Mouse (Mus musculus) MEL (cell line): ENCODE data around the gene Ahcyl2.

Source experiments
- CTCF ChIP-seq, 3 experiments: IDR thresholded peaks in 2 of 3; conservative IDR thresholded peaks in 1 of 3; 2 replicates each; pipeline ENCODE4 v1.5.1; 2011 to 2012; ENCODE audit warnings: low read length in 3 of 3, low read depth in 2 of 3, mild to moderate bottlenecking in 2 of 3, improper control_type of control experiment in 1 of 3, inconsistent platforms in 1 of 3, mixed read lengths in 1 of 3, moderate library complexity in 1 of 3; ENCODE audit not compliant: control insufficient read depth in 1 of 3, insufficient read depth in 1 of 3, poor library complexity in 1 of 3, severe bottlenecking in 1 of 3
- ELF1 ChIP-seq: IDR thresholded peaks from 2 replicates; pipeline ENCODE4 v1.6.1; 2014; ENCODE audit warnings: low read depth, mild to moderate bottlenecking, inconsistent platforms, low read length, improper control_type of control experiment, moderate library complexity
- GATA1 ChIP-seq: IDR thresholded peaks from 2 replicates; pipeline ENCODE4 v1.6.1; 2011; ENCODE audit warnings: low read depth, low read length, improper control_type of control experiment
- MAX ChIP-seq: IDR thresholded peaks from 2 replicates; pipeline ENCODE4 v1.6.1; 2011; ENCODE audit warnings: low read length, improper control_type of control experiment
- MEF2A ChIP-seq: IDR thresholded peaks from 2 replicates; pipeline ENCODE4 v1.6.1; 2014; ENCODE audit warnings: low read depth, mild to moderate bottlenecking, inconsistent platforms, low read length, improper control_type of control experiment; ENCODE audit not compliant: poor library complexity, insufficient replicate concordance, severe bottlenecking; ENCODE audit errors: extremely low read depth
- MYB ChIP-seq: IDR thresholded peaks from 2 replicates; pipeline ENCODE4 v1.6.1; 2011; ENCODE audit warnings: mild to moderate bottlenecking, low read depth, low read length, improper control_type of control experiment
- POLR2A ChIP-seq, 2 experiments: IDR thresholded peaks; 2 replicates each; pipeline ENCODE4 v1.6.1; 2011 to 2012; ENCODE audit warnings: low read length in 2 of 2, mild to moderate bottlenecking in 2 of 2, control low read depth in 1 of 2, improper control_type of control experiment in 1 of 2, low read depth in 1 of 2, moderate library complexity in 1 of 2; ENCODE audit not compliant: control insufficient read depth in 1 of 2, insufficient read depth in 1 of 2, poor library complexity in 1 of 2
- POLR2AphosphoS2 ChIP-seq: IDR thresholded peaks from 2 replicates; pipeline ENCODE4 v1.6.1; 2011; ENCODE audit warnings: low read length, improper control_type of control experiment
- POLR2AphosphoS5 ChIP-seq: IDR thresholded peaks from 2 replicates; pipeline ENCODE4 v1.6.1; 2012; ENCODE audit warnings: low read depth, borderline replicate concordance, mild to moderate bottlenecking, inconsistent platforms, low read length, moderate library complexity, mixed read lengths
- SMC3 ChIP-seq: IDR thresholded peaks from 2 replicates; pipeline ENCODE4 v1.6.1; 2011; ENCODE audit warnings: low read depth, low read length, improper control_type of control experiment
- TCF12 ChIP-seq: IDR thresholded peaks from 2 replicates; pipeline ENCODE4 v1.6.1; 2014; ENCODE audit warnings: low read depth, mild to moderate bottlenecking, inconsistent platforms, low read length, improper control_type of control experiment, moderate library complexity
- USF2 ChIP-seq, 2 experiments: IDR thresholded peaks; 2 replicates each; pipeline ENCODE4 v1.6.1; 2011 to 2012; ENCODE audit warnings: improper control_type of control experiment in 2 of 2, low read length in 2 of 2, borderline replicate concordance in 1 of 2, inconsistent platforms in 1 of 2, low read depth in 1 of 2, mild to moderate bottlenecking in 1 of 2; ENCODE audit not compliant: insufficient read depth in 1 of 2
- ZKSCAN1 ChIP-seq: IDR thresholded peaks from 2 replicates; pipeline ENCODE4 v1.6.1; 2012; ENCODE audit warnings: low read depth, mild to moderate bottlenecking, inconsistent platforms, low read length, improper control_type of control experiment, moderate library complexity

GRCm38 (mm10) chr6:29891151-29891550 is 123.3 kb downstream of the Ahcyl2 start:
- TF ChIP-seq TCF12 (no peak), GATA1 (no peak), CTCF (IDR thresholded peaks at IDR 0.05 in 2 of 3, conservative IDR thresholded peaks at IDR 0.05 in 1 of 3; ENCODE audit: control insufficient read depth in 1 of 3, insufficient read depth in 1 of 3, low read depth in 2 of 3, low read length in 3 of 3, poor library complexity in 1 of 3, severe bottlenecking in 1 of 3) (no peak), POLR2A (IDR thresholded peaks at IDR 0.05; ENCODE audit: control insufficient read depth in 1 of 2, insufficient read depth in 1 of 2, low read depth in 1 of 2, low read length in 2 of 2, poor library complexity in 1 of 2) (no peak), ELF1 (no peak), MEF2A (no peak), ZKSCAN1 (no peak), MAX (no peak), POLR2AphosphoS2 (no peak), MYB (no peak), SMC3 (no peak), USF2 (IDR thresholded peaks at IDR 0.05; ENCODE audit: borderline replicate concordance in 1 of 2, insufficient read depth in 1 of 2, low read depth in 1 of 2, low read length in 2 of 2) (no peak), POLR2AphosphoS5 (no peak)
